Mouse (Mus musculus): ENCODE measurements at regions not wholly inside any gene's neighbourhood (a gene's known extent, or its start where the extent isn't known, plus 50 kb on each side); places are given as distances from the start of the nearest gene placed in this dataset.

DNA sequence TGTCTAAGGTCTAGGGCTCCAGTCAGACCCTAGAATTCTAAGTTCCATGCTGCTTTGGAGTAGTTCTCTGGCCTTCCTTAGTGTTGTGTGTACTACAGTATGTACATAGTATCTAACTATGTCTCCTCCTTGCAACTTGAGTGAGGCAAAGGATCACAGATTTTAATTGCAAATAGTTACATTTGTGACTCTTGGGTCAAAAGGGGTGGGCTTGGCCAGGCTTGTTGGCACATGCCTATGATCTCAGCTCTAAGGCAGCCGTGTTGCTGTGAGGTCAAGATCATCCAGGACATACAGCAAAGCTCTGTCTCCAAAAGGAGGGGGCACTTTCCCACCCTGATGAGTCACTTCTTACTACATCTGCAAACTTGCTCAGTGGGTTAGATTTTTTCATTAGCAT lies 89.8 kb upstream of the Cpm start:
- DNase-seq = no peak

DNA sequence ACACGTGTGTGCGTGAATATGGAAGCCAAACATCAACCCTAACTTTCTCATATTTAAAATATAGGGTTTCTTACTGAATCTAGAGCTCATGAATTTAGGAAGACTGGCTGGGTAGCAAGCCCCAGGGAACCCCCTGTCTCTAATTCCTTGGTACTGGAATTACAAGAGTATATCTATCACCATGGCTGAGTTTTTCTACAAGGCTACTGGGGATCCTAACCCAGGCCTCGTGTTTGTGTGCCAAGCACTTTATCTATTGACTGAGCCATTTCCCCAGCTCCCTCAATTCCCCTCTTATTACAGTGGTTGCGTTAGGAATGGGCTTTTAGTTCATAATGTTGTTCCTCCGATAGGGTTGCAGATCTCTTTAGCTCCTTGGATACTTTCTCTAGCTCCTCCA lies 90.6 kb upstream of the Cpm start:
- no peak for DNase-seq

DNA sequence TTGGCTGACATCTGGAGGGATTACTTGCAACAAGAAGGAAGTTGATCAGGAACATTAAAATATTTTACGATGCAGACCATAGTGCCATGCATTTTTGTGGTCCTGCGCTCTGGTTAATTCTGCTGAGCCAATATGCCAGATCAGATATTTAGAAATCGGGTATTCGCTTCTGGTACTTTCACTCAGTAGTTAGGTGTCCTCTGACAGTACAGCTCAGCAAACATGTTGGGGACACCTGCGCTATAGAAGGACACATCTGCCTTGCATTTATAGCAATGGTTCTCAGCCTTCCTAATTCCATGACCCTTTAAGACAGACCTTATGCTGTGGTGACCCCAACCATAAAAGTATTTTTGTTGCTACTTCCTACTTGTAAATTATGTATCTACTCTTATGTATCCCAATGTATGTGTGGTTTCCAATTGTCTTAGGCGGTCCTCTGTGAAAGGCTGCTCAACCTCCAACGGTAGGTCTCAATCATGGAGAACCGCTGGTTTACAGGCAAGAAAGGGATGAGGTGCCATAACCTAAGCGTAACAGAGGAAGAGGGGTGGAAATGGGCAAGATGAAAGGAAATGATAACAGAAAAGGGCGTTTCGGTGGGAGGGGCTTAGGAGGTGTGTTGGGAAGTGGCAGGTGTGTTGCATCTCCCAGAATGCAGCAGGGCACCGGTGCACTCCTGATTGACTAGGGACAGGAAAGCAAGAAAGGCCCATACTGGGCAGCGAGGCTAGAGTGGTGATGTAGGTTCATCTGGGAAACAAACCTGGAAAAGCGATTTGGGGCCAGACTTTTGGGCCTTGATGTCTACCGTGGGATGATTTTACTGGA lies 92.3 kb upstream of the Cpm start:
- no peak for DNase-seq

DNA sequence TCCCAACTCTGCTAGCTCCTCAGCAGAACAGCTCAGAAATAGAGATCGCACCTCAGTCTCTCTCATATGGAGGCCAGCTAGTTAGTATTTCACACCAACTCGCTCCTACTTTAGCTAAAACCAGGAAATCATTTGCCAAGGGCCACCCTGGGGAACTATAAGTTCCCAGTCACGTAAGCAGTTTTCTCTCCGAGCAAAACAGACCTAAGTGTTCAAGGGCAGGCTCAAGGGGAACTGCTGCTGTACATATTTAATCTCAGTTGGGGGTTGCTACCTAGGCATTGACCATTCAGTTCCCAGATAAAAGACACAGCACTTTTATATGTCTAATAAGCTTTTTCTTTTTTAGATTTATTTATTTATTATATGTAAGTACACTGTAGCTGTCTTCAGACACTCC lies 93.5 kb upstream of the Cpm start:
- no peak for DNase-seq

DNA sequence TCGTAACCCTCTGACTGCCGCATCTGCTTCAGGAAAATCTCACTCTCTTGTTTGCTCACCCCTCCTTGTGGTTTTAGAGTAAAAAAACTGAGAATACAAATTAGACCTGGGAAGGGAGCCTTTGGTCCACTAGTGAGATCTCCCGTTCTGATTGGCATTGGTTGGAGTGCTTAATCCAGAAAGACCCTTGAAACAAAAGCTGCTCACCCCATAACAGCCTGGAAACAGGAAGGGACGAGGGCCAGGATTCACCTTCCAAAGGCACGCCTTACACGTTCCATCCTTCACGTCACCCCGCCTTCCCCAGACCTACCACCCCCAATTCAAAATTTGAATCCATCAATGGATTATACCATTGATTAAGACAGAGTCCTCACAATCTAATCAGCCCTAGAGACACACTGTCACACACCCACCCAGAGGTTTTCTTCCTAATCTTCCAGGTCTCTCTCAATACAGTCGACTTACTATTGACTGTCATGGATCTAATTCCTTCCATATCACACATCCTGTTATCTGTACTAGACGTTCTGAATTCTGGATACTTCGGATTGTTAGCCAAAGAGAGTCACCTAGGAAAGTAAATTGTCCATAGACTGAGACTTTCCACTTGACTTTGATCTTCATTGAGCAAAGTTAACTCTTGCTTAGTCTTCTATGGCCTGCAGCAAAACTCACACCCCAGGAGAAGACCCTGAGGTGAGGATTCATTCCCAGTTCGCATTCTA lies 94.1 kb upstream of the Cpm start:
- no peak for DNase-seq

DNA sequence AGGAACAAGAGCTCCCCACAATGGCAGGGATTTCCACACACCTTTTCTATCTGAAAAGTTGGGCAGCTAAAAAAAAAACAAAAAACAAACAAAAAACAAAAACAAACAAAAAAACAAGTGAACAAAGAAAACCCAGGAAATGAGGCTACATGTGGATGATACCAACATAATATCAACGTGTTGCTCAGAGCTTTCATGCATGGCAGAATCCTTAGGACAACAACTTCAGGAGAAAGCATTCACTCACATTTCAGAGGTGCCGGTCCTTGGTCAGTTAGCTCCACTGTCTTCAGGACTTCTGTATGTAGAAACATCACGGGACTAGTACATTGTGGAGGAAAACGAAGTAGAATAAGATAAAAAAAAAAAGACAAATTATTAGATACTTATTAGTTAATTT lies 94.8 kb upstream of the Cpm start:
- no peak for DNase-seq

DNA sequence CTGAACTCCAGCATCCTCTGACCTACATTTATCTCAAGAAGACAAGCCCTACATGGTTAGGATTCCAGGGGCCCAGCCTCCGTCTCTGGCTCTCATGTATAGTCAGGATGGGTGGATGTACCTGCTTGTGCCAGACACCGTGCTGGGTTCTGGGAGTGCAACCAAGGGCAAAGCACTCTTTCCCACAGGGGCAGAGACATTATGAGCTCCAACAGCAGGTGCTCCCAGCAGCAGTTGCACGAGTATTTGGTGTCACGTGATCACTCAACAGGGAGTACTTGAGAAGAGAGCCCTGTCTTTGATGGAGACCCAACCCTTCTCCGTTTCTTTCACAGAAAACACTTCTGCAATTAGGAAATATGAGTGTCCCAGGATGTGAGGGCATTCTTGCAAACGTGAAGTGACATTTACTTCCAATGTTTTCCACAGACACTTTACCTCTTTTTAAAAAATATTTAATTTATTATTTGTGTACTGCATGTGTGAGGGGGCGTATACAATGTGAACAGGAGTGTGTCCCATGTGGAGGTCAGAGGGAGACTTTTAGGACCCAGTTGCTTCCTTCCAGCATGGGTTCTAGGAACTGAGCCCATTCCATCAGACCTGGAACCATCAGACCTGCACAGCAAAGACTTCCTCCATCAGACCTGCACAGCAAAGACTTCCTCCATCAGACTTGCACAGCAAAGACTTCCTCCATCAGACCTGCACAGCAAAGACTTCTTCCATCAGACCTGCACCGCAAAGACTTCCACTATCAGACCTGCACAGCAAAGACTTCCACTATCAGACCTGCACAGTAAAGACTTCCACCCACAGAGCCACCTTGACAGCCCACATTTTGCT lies 95.5 kb upstream of the Cpm start:
- DNase-seq = no peak

DNA sequence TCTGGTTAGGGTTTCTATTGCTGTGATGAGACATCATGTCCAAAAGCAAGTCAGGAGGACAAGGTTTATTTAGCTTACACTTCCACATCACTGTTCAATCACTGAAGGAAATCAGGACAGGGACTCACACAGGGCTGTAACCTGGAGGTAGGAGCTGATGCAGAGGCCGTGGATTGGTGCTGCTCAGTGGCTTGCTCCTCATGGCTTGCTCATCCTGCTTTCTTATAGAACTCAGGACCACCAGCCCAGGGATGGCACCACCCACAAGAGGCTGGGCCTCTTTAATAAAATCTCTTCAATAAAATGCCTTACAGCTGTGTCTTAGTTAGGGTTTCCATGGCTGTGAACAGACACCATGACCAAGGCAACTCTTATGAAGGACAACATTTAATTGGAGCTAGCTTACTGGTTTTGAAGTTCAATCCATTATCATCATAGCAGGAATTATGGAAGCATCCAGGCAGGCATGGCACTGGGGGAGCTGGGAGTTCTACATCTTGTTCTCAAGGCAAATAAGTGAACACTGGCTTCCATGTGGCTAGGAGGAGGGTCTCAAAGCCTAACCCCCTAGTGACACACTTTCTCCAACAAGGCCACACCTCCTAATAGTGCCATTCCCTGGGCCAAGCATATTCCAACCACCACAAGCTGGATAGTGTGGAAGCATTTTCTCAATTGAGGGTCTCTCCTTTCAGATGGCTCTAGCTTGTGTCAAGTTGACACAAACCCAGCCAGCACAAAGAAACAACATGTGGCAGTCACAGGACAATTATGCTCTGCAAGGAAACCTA lies 96.4 kb upstream of the Cpm start:
- DNase-seq = no peak

DNA sequence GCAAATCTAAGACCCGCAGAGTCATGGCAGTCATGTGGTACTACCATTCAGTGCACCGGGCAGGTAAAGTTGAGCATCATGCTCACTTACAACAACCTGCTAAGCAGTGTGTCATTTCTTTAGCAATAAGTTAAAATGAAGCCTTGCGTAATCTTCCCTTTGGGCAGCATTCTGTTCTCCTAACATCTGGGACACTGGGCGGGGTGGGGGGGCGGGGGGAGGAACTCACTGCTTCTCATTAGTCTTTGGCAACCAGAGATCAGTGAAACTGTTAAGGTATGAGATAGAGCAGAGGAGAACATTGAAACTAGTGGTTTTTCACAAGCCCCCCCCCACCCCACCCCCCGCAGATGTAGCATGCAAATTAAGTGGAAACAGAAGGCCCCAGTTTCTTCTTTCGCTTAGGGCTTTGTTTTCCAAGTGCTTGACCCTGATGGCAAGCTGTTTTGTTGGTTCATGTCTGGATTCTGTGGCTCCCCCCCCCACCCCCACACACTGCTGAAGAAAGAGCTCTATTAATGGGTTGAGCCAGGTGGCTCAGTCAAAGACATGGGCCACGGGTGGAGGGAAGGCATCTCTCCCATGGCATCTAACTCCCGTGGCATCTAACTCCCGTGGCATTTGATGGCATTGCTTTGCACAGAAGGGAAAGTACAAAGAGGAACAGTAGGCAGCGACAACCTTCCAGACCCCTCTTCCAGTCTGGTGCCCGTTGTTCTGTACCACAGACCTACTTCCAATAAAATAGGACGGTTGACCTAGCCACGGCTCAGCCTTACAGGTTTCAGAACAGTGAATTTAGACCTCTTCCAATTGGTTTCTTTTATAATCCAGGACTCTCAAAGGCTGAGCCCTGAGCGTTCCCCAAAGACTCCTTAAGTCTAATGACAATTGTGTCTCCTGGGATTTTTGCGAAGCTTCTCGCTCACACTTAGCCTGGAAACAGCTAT lies 97.2 kb upstream of the Cpm start:
- no peak for DNase-seq

DNA sequence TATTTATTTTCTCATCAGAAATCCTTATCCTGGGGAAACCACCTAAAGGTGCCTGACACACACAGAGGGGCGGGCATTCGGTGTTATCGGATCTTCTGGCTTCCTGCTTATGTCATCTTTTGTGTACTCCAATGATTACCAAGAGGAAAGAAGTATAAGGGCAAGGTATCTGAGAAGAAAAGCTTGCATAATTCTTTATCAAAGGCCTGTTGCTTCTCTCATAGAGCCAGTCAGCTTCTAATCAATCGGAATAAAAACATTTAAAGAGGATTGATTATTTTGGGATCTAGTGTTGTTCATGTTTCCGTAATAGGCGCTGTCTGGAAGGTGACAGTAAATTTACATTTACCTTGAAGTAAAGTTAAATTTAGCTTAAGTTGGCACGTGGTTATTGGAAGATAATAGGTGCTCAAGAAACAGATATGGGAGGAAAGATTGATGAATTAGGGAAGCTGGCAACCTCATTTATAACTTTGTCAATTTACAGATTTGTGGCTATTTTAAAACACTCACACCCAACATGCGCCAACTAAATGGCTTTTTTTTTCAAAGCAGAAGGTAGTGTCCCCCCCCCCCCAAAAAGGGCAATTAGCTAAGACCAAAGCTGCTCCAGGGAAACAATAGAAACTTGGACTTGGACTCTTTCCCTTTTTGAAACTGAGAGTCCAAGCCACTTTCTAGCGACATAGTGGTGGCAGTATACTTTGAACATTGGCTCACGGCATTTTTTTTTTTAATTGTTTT lies 98.3 kb upstream of the Cpm start:
- DNase-seq = no peak

DNA sequence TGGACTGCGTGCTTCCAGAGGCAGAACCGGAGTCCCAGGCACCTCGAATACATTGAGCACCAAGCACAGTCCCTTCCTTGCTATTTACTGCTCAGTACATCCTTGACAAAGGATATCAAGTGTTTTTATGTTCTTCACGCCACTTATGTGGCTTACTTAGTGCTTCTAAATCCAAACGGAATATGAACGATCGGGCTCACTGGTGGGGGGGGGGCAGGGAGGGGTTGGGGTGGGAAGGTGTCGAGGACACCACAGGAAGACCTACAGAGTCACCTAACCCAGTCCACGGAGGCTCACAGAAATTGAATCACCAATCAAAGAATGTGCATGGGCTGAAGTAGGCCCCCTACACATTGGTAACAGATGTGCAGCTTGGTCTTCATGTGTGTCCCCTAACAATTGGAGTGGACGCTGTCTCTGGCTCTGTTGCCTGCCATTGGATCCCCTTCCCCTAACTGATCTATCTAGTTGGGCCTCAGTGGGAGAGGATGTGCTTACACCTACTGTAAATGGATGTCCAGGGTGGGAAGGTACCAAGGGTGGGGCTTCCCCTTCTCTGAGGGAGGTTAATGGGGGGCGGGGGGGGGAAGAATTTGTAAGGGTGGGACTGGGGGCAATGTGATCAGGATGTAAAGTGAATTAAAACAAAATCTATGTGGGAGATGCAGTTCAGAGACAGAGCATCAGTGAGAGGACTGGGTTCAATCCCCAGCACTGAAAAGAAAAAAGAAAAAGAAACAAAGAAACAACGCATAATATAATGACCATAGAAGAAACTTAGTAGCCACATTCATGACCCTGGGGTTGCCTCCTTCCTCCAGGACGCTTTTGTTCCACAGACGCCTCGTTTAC lies 99.1 kb upstream of the Cpm start:
- DNase-seq = no peak

DNA sequence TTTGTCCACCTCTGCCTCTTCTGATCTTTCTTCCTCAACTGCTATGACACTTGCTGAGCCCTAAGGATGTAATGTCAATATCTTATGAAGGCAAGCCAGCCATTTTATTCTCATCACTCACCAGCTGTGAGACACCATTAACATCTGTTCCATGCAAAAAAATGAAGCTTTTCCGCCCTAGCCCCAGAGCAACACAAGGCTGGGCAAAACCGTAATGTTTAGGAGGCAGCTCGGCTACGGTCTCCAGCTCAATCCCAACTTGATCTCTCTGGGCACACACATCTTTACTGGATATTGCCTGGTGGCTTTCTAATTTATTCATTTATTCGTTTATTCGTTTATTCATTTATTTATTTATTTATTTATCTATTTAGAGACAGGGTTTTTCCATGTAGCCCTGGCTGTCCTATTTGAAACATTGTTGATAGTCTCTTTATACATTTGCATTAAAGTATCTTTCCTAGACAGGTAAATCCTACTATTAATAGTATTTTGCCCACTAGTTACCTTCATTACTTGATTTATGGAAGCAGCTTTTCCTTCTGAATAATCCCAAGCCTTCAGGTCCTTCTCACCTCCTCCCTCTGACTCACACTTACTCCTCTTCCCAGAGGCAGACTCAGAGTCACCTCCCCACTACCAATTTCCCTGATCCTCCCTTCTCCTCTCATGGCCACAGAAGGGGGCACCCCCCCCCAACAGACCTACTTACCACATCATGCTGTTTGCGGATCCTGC lies 99.9 kb upstream of the Cpm start:
- DNase-seq = no peak

DNA sequence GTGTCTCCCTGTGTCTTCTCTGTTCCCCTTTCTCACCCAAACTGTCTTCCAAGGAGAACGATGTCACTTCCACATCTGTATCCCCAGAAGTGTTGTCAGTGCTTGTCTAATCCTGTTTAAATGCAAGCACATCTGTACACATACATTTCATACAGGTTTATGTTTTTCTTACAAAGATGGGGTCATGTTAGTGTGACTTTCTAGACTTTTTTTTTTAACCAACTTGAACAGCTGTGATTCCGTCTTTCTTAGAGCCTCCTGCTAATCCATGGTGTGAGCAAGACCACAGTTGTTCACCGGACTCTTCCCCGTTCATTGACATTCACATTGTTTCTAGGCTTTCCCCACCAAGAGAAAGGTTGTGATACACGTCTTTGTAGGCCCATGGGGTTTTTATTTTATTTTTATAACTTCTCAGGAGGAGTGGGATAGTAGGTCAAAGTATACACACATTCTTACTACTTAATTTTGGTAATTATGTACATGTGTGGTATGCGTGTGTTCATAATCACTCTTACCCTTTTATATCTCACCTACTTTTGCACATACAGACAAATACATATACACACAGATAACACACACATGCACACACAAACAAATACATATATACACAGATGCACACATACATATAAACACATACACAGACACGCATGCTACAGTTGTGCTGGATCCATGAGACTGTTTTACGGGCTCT lies 100.6 kb upstream of the Cpm start:
- DNase-seq = no peak

DNA sequence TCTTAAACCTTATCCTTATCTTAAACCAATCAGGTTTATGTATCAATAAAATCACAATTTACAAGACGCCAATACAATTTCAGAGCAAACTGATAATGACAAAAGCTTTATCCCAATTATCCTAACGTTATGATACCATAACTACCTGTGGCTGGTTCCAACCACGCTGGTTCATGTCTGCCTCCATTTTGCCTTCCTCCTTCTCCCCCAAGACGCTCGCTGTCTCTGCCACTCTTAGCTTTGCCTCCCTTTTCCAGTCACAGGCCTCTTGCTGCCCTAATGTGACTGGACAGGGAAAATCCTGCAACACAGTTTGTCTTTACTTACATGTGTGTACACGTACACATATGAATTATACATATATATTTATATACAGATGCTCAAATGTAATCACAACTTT lies 101.3 kb upstream of the Cpm start:
- DNase-seq = no peak

DNA sequence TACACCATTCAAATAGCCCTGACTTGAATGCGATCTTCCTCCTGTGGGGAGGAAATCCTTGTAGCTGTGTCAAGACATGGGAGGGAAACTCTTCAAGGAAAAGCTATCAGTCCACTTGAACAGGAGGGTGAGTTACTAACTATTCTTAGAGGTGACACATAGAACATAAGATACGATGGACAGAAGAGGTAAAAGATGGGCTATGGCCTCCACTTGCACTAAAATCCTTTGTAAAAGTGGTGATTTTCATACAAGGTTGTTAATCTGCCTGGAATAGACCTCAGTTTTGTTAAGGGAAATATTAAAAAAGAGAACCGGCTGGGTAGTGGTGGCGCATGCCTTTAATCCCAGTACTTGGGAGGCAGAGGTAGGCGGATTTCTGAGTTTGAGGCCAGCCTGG lies 102.1 kb upstream of the Cpm start:
- DNase-seq = no peak

DNA sequence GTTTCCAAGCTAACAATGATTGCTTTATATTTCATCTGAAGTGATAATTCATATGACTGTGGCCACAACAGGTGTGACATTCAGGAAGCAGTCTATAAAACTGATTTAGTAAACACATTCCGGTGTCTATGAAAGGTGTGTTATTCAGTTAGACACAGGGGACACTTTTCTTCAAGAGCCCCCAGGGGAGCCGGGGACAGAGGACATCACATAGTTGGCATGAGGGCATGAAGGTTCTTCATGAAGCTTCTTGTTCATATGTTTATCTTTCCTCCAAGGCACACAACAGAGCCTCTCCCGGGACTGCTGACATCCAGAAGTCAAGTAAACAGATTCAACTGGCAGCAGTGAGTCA lies 102.5 kb upstream of the Cpm start:
- DNase-seq = no peak

DNA sequence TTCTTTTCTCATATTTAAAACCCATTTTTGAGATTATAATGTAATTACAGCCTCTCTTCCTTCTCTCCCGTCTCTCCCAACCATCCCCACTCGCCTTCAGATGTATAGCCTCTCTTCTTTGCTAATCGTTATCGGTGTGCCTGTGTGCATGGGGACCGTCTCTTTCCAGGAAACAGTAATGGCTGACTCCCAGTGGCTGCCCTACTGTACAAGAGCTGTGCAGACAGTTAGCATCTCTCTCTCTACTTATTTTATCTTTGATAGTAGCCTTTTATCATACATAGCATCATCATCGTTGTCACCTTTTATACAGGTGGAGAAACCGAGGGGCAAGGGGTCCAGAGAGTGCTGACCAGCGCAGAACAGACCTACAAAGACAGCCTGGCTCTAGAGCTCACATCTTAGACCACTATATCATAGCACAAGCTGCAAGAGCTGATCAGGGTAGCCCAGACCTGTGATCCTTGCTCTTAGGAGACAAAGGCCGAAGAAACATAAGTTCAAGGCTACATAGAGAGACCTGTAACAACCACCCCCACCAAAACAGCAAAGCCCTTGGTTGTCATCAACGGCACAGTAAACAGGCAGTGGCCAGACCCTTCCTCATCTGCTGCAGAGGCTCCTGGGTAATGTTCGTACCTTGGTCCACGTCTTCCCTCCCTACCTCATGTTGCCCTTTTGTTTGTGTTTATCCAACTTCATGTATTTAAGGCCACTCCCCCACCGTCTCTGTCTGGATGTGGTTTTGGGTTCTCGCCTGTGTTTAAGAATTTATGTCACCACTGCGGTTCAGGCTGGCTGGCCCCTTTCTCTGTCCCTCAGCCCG lies 103.1 kb upstream of the Cpm start:
- DNase-seq = no peak

DNA sequence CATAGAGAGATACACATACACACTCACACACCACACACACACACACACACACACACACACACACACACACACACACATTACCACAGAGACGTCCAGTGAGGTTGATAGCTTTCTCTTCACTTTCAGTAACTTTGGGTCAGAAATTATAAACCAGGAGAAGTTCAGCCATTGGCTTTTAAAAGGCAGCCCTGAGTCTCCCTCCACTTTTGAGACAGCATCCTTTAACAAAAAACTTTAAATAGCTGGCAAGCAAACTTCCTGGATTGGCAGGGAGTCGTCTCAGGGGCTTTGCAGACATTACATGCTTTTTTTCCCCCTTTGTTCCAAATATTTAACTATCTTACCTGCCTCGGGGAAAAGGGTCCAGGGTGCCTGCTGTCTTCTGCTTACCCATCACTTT lies 103.7 kb upstream of the Cpm start:
- no peak for DNase-seq
